ENCODE assay signal across 8 mouse cellular contexts in genomic region chr17:6970334-6970733, GRCm38 (mm10). TPM values are rescaled to one million over a fixed set of nuclear protein-coding genes. Genes with fewer than 3 reads are reported as not detected.
A peak's percentile ranks its signal among the peaks of the same experiment; 100 is the strongest.
DNase-seq lines count a peak whose midpoint lies in the region; ATAC-seq and TF ChIP-seq lines count a peak whose summit lies in the region.
"Not testable (repeated sequence)": the region's sequence is repeated elsewhere in the genome, so short reads cannot be mapped to it uniquely, and the experiment has no call there.

Rnaset2b (plus strand) TSS chr17:6970634.

- H3K79me2 ChIP-seq in CH12.LX (replicated peaks; ENCODE audit: control insufficient read depth, extremely low read depth, insufficient read depth, poor library complexity, severe bottlenecking); macrophage (ENCODE audit: inconsistent target): not testable (repeated sequence)

- H3K36me3 ChIP-seq in CH12.LX (replicated peaks in 1 of 2; ENCODE audit: control insufficient read depth in 1 of 2, insufficient read depth in 1 of 2, low read length in 1 of 2); heart, postnatal 0 days (replicated peaks; ENCODE audit: control insufficient read depth, insufficient read depth, low read length); kidney, adult 2 months (ENCODE audit: control insufficient read depth, insufficient read depth, low read length); macrophage (ENCODE audit: inconsistent target): not testable (repeated sequence)

- TF ChIP-seq POLR2A in CH12.LX (IDR thresholded peaks at IDR 0.05; ENCODE audit: low read depth, low read length); kidney, adult 2 months (IDR thresholded peaks at IDR 0.05; ENCODE audit: low read depth, low read length): not testable (repeated sequence)

- not testable (repeated sequence) for H3K9ac ChIP-seq in CH12.LX (ENCODE audit: insufficient read depth, low read depth); heart, postnatal 0 days (replicated peaks; ENCODE audit: low read depth, low read length)

- not testable (repeated sequence) for H3K4me1 ChIP-seq in CH12.LX (ENCODE audit: control insufficient read depth in 1 of 2, insufficient read depth in 2 of 2); heart, postnatal 0 days (ENCODE audit: control insufficient read depth, insufficient read depth); kidney, adult 2 months (ENCODE audit: control insufficient read depth, insufficient read depth, low read length)

- not testable (repeated sequence) for ATAC-seq in common myeloid progenitor, adult 5-6 weeks (replicated peaks; ENCODE audit: low read depth, poor library complexity, severe bottlenecking); heart, postnatal 0 days (ENCODE audit: insufficient read depth, low read depth); neutrophil, adult 5-6 weeks (ENCODE audit: extremely low read depth, insufficient number of reproducible peaks, low FRiP score, poor library complexity, severe bottlenecking)

- not testable (repeated sequence) for TF ChIP-seq RAD21 in CH12.LX (IDR thresholded peaks at IDR 0.05; ENCODE audit: low read depth, low read length)

- not testable (repeated sequence) for TF ChIP-seq CTCF in CH12.LX (conservative IDR thresholded peaks at IDR 0.05 in 1 of 2, IDR thresholded peaks at IDR 0.05 in 1 of 2; ENCODE audit: low read depth in 2 of 2, low read length in 2 of 2); heart, postnatal 0 days (IDR thresholded peaks at IDR 0.05; ENCODE audit: low read depth); kidney, adult 2 months (conservative IDR thresholded peaks at IDR 0.05; ENCODE audit: insufficient read depth, insufficient read length, low read depth, low read length)

- H3K4me3 ChIP-seq in CH12.LX (replicated peaks in 1 of 3; ENCODE audit: low read depth in 2 of 3, low read length in 2 of 3, poor library complexity in 1 of 3); heart, postnatal 0 days (ENCODE audit: low read depth, low read length); kidney, adult 2 months (ENCODE audit: insufficient read depth, low read depth, low read length); macrophage (ENCODE audit: inconsistent target): not testable (repeated sequence)

- H3K27ac ChIP-seq in CH12.LX (ENCODE audit: insufficient read depth, low read depth); heart, postnatal 0 days (ENCODE audit: low read depth); macrophage: not testable (repeated sequence)
- H3K27ac ChIP-seq in kidney, adult 2 months (ENCODE audit: insufficient read depth, low read depth, low read length) = peak within 1 kb of the TSS; percentile 11; the same call in 1 of the 2 replicates

- H3K4me2 ChIP-seq in CH12.LX (ENCODE audit: insufficient read depth, low read depth, poor library complexity, severe bottlenecking); heart, postnatal 0 days (ENCODE audit: low read depth, low read length): not testable (repeated sequence)

- intact Hi-C loops in left cerebral cortex, postnatal 4 days (cut with DNase I) = not testable (repeated sequence)

- H3K9me3 ChIP-seq in CH12.LX (replicated peaks; ENCODE audit: low read length); heart, postnatal 0 days (replicated peaks; ENCODE audit: control insufficient read depth, low read length): not testable (repeated sequence)

- not testable (repeated sequence) for DNase-seq in CH12.LX (ENCODE audit: extremely low read depth); gastrocnemius, adult 18-20 months (ENCODE audit: low spot score); heart, postnatal 0 days (ENCODE audit: low spot score); kidney, adult 2 months; left cerebral cortex, postnatal 4 days

- dilution Hi-C loops in CH12.LX (cut with MboI; ENCODE audit: extremely low pct_ligation_motif_present, extremely low pct_unique_long_range_greater_than_20kb, low sequenced_read_pairs) = not testable (repeated sequence)

- in situ Hi-C loops in CH12.LX (cut with MboI; ENCODE audit: low pct_ligation_motif_present, low pct_unique_long_range_greater_than_20kb, low sequenced_read_pairs) = not testable (repeated sequence)

- no CpG with 5 or more reads among the region's 8 CpGs for WGBS in heart, postnatal 0 days
- 100% methylated on average over 1 of the region's 8 CpGs for WGBS in kidney, adult 2 months
- no CpG with 5 or more reads among the region's 8 CpGs for WGBS in macrophage (ENCODE audit: missing documents)

- not testable (repeated sequence) for TF ChIP-seq EP300 in CH12.LX (IDR thresholded peaks at IDR 0.05; ENCODE audit: low read length); heart, postnatal 0 days (IDR thresholded peaks at IDR 0.05; ENCODE audit: low read depth)

- not testable (repeated sequence) for H3K27me3 ChIP-seq in CH12.LX (replicated peaks); heart, postnatal 0 days (ENCODE audit: control insufficient read depth, insufficient read depth, low read length); kidney, adult 2 months (replicated peaks; ENCODE audit: control insufficient read depth, insufficient read depth, low read length)

RNA-seq across cellular contexts. Expression of gene Rnaset2b, which starts in this region (rescaled TPM):
- total RNA-seq in CH12.LX (2012; rRNA removed) (95.0 and 178 TPM in 2 replicates), CH12.LX (2014; rRNA removed) (124 and 131 TPM in 2 replicates)
- polyA plus RNA-seq in CH12.LX (2012; ENCODE audit: insufficient read length, low read depth) (234 and 241 TPM in 2 replicates), macrophage (2018) (193 to 549 TPM (median 353 TPM) in 3 replicates)
- 429 and 483 TPM in 2 replicates for total RNA-seq in common myeloid progenitor, adult 5-6 weeks (2017)
- 100 to 1,000 TPM; 113 to 139 TPM for total RNA-seq in gastrocnemius, adult 18-20 months (2021)
- total RNA-seq in heart, postnatal 0 days (2014; rRNA removed; ENCODE audit: low replicate concordance) = 106 and 142 TPM in 2 replicates
- polyA plus RNA-seq in heart, postnatal 0 days (2015; fragmentation: Nextera tagmentation; extraction: Ambion mirVana) = 331 and 343 TPM in 2 replicates
- 352 and 496 TPM in 2 replicates for polyA plus RNA-seq in kidney, adult 2 months (2012; rRNA removed)
- total RNA-seq in left cerebral cortex, postnatal 4 days (2021) = 10 to 100 TPM; 28.6 to 34.9 TPM
- total RNA-seq in macrophage (2018; cell fraction: chromatin; rRNA removed) = 1,000 to 10,000 TPM in 1 of 26 experiments, 100 to 1,000 TPM in 23, 10 to 100 TPM in 2; 85.4 to 1,245 (median 190) TPM
- total RNA-seq in macrophage (2018; cell fraction: cytosol; rRNA removed) = 100 to 1,000 TPM; 201 to 570 (median 329) TPM
- total RNA-seq in macrophage (2018; cell fraction: nucleus; rRNA removed) = 100 to 1,000 TPM; 112 to 995 (median 230) TPM
- total RNA-seq in neutrophil, adult 5-6 weeks (2017) = 302 and 381 TPM in 2 replicates
